Mouse (Mus musculus): ENCODE measurements around the gene Meiob. TPM values are rescaled to one million over a fixed set of nuclear protein-coding genes. Genes with fewer than 3 reads are reported as not detected.

The Meiob gene
- polyA plus RNA-seq, 1 experiment, result not detected

DNA sequence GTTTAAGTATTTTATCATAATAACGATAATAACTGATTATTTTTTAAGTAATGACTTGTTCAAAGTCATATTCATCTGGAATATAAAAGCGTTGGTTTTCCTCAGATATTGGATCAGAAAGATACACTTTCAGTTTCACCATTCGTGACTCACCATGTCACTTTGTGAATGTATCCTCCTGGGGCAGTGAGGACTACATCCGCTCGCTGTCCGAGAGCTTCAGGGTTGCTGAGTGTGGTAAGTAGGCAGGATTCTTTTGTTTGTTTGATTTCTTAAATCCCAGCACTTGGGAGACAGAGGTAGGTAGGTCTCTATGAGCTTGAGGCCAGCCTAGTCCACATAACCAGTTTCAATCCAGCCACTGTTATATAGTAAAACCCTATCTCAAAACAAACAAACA lies 14.1 kb downstream of the Meiob start:
- DNase-seq, result no peak

DNA sequence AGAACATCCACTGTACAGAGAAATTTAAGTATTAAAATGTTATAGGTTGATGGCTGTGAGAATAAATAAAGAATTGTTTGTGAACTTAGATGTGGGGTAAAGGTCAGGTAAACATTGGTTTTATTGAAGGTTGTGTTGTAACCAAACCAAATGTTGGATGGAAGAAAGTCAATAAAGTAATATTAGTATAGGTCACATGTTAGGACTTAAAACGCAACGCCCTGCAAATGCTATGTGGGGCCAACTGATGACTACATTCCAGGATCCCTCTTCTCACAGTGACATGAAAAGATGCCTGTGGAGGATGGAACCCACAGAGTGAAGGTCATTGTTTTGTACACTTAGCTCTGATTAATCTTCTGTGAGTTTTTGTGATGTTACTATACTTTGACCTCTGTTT lies 15.4 kb downstream of the Meiob start:
- H3K36me3 ChIP-seq (ENCODE audit: control insufficient read depth, insufficient read depth, low read length), result no peaks in the 10 kb centered on the region
- TF ChIP-seq CTCF (IDR thresholded peaks at IDR 0.05; ENCODE audit: borderline replicate concordance, control insufficient read depth, extremely low read depth, insufficient read depth, low read length, poor library complexity) (no peak), POLR2A (IDR thresholded peaks at IDR 0.05; ENCODE audit: control insufficient read depth, extremely low read depth, insufficient read depth, low read length, poor library complexity) (no peak)
- DNase-seq, result no peak
- no peaks in the 10 kb centered on the region for H3K27me3 ChIP-seq (ENCODE audit: control insufficient read depth, insufficient read depth, low read length)
- no peak overlapping the region for H3K27ac ChIP-seq (ENCODE audit: control insufficient read depth, insufficient read depth, low read length)
- no peak overlapping the region for H3K4me3 ChIP-seq (ENCODE audit: control insufficient read depth, insufficient read depth, low read length)
- H3K4me1 ChIP-seq (replicated peaks; ENCODE audit: control insufficient read depth, insufficient read depth, low read length), result no peaks in the 10 kb centered on the region
- WGBS, result 84% methylated on average over 2 of the region's 2 CpGs

More for the DNA sequence above, 14.1 kb downstream of the Meiob start:
- H3K36me3 ChIP-seq (ENCODE audit: control insufficient read depth, insufficient read depth, low read length), result no peaks in the 10 kb centered on the region
- no peaks in the 10 kb centered on the region for H3K27me3 ChIP-seq (ENCODE audit: control insufficient read depth, insufficient read depth, low read length)
- 75% methylated on average over 6 of the region's 6 CpGs for WGBS
- no peaks in the 10 kb centered on the region for H3K4me1 ChIP-seq (replicated peaks; ENCODE audit: control insufficient read depth, insufficient read depth, low read length)
- no peak overlapping the region for H3K27ac ChIP-seq (ENCODE audit: control insufficient read depth, insufficient read depth, low read length)
- no peak overlapping the region for H3K4me3 ChIP-seq (ENCODE audit: control insufficient read depth, insufficient read depth, low read length)
- no peak for TF ChIP-seq POLR2A (IDR thresholded peaks at IDR 0.05; ENCODE audit: control insufficient read depth, extremely low read depth, insufficient read depth, low read length, poor library complexity)
- no peak for TF ChIP-seq CTCF (IDR thresholded peaks at IDR 0.05; ENCODE audit: borderline replicate concordance, control insufficient read depth, extremely low read depth, insufficient read depth, low read length, poor library complexity)

DNA sequence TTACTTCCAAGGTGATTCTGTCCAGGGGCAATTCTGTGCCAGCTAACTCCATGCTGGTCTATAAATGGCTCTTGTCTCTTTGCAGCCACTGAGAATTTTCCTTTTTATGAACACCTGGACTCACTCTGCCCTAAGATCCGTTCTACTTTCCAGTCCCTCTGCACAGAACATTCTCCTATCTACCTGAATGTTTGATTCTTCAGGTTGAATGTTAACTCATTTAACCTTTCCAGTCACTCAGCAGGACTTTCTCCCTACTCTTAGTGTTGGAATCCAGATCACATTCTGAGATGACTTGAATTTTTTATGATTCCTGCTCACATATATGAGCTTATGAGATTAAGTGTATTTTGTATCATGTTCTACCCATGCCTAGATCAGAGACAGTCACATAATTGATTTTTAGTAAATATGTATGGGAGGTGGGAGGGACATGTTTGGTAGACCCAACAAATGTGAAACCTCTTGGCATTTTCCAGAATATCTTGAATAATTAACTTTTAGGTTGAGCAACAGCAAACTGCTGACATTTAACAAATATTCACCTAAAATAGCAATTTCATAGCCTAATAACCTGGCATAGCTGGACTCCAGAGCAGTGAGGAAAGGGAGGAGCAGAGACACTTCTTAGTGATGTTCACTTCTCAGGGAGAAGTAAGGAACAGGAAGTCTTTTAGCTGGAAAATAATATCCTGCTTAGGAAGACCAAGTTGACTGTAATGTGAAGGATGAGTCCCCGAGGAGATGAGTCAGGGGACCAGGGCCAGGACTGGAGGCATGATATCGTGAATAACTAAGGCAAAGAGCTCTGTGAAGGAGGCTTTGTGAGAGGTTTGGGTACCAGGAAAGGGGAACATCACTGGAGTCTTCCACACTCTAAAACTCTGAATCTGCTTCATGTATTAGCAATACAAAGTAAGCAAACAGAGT lies 17.5 kb downstream of the Meiob start:
- DNase-seq, result no peak

DNA sequence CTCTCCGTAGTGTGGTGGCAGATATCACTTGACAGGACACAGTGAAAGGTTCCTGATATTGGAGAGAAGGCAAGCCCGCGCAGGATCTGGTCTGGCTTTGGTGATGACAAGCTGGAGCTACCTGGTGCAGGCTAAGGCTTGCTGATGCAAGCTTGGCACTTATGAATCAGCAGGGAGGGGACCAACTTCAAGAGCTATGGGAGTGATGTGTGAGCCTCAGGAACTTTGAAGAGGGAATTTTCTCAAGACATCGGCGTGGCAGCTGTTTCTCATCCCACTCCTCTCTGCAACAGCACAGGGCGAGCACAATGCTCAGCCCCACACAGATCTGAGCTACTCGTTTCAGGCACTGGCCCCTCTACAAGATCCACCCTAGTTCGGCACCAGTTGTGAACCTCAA lies 35.8 kb downstream of the Meiob start, which contains the start of gene Hagh:
Gene Hagh, plus strand, starts transcription at position 302 of the 400 bp plus-strand sequence.
- no peak within 1 kb of the TSS for H3K27ac ChIP-seq (ENCODE audit: control insufficient read depth, insufficient read depth, low read length)
- no peak for TF ChIP-seq POLR2A (IDR thresholded peaks at IDR 0.05; ENCODE audit: control insufficient read depth, extremely low read depth, insufficient read depth, low read length, poor library complexity)
- TF ChIP-seq CTCF (IDR thresholded peaks at IDR 0.05; ENCODE audit: borderline replicate concordance, control insufficient read depth, extremely low read depth, insufficient read depth, low read length, poor library complexity), result no peak
- WGBS, result 83% methylated on average over 8 of the region's 8 CpGs
- no peaks in the 10 kb centered on the region for H3K4me1 ChIP-seq (replicated peaks; ENCODE audit: control insufficient read depth, insufficient read depth, low read length)
- DNase-seq, result no peak
- no peaks in the 10 kb centered on the region for H3K36me3 ChIP-seq (ENCODE audit: control insufficient read depth, insufficient read depth, low read length)
- H3K27me3 ChIP-seq (ENCODE audit: control insufficient read depth, insufficient read depth, low read length), result no peaks in the 10 kb centered on the region
- H3K4me3 ChIP-seq (ENCODE audit: control insufficient read depth, insufficient read depth, low read length), result no peak within 1 kb of the TSS

More for the DNA sequence above, 17.5 kb downstream of the Meiob start:
- Histone ChIP-seq H3K4me3 (ENCODE audit: control insufficient read depth, insufficient read depth, low read length) (no peak overlapping the region), H3K27me3 (ENCODE audit: control insufficient read depth, insufficient read depth, low read length) (no peaks in the 10 kb centered on the region), H3K36me3 (ENCODE audit: control insufficient read depth, insufficient read depth, low read length) (no peaks in the 10 kb centered on the region), H3K27ac (ENCODE audit: control insufficient read depth, insufficient read depth, low read length) (no peak overlapping the region), H3K4me1 (replicated peaks; ENCODE audit: control insufficient read depth, insufficient read depth, low read length) (no peaks in the 10 kb centered on the region)
- TF ChIP-seq POLR2A (IDR thresholded peaks at IDR 0.05; ENCODE audit: control insufficient read depth, extremely low read depth, insufficient read depth, low read length, poor library complexity), result no peak
- WGBS, result 60% methylated on average over 3 of the region's 3 CpGs

DNA sequence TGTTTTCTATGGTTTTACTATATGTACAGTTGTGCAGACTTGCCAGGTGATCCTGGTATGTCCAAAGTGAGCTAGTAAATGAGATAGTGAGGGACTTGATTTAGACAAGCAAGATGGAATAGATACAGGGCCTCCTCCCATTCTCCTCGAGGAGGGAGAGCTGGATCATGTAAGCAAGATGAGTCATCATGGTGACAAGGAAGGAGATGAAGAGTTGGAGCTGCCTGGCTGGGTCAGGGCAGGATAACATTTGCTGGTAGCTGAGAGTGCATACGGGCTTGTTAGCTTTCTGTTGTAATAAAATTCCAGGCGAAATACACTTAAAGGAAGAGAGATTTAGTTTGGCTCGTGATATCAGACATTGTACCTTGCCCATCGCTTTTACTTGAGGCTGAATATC lies 36.3 kb downstream of the Meiob start:
- H3K27me3 ChIP-seq (ENCODE audit: control insufficient read depth, insufficient read depth, low read length), result no peaks in the 10 kb centered on the region
- 46% methylated on average over 5 of the region's 5 CpGs for WGBS
- H3K27ac ChIP-seq (ENCODE audit: control insufficient read depth, insufficient read depth, low read length), result no peak overlapping the region
- TF ChIP-seq CTCF (IDR thresholded peaks at IDR 0.05; ENCODE audit: borderline replicate concordance, control insufficient read depth, extremely low read depth, insufficient read depth, low read length, poor library complexity), result no peak
- no peak for TF ChIP-seq POLR2A (IDR thresholded peaks at IDR 0.05; ENCODE audit: control insufficient read depth, extremely low read depth, insufficient read depth, low read length, poor library complexity)
- no peaks in the 10 kb centered on the region for H3K36me3 ChIP-seq (ENCODE audit: control insufficient read depth, insufficient read depth, low read length)
- no peak overlapping the region for H3K4me3 ChIP-seq (ENCODE audit: control insufficient read depth, insufficient read depth, low read length)
- no peaks in the 10 kb centered on the region for H3K4me1 ChIP-seq (replicated peaks; ENCODE audit: control insufficient read depth, insufficient read depth, low read length)
- no peak for DNase-seq

DNA sequence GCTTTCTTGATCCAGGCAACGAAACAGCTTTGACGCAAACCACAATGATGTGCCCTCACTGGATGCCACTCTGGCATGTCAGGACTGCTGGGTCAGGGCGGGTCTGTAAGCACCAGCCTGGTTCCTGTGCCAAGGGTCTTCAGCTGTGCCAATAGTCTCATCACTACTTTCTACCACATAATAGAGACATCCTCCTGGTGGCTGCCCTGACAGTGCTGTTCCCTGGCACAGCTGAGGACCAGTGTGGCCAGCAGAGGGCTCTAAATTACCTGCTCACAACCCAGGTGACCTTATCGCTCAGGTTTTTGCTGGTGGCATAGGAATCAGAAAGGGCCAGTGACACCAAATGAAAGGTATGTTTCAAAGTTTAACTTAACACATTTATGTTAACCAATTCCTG lies 37.0 kb downstream of the Meiob start:
- Histone ChIP-seq H3K4me3 (ENCODE audit: control insufficient read depth, insufficient read depth, low read length) (no peak overlapping the region), H3K27ac (ENCODE audit: control insufficient read depth, insufficient read depth, low read length) (no peak overlapping the region), H3K27me3 (ENCODE audit: control insufficient read depth, insufficient read depth, low read length) (no peaks in the 10 kb centered on the region), H3K4me1 (replicated peaks; ENCODE audit: control insufficient read depth, insufficient read depth, low read length) (no peaks in the 10 kb centered on the region), H3K36me3 (ENCODE audit: control insufficient read depth, insufficient read depth, low read length) (no peaks in the 10 kb centered on the region)
- DNase-seq, result peak; percentile 52
- 75% methylated on average over 4 of the region's 4 CpGs for WGBS
- peak; percentile 56; the same call in 1 of the 2 replicates for TF ChIP-seq CTCF (IDR thresholded peaks at IDR 0.05; ENCODE audit: borderline replicate concordance, control insufficient read depth, extremely low read depth, insufficient read depth, low read length, poor library complexity)
- no peak for TF ChIP-seq POLR2A (IDR thresholded peaks at IDR 0.05; ENCODE audit: control insufficient read depth, extremely low read depth, insufficient read depth, low read length, poor library complexity)

All from thymus, adult 2 months (tissue).